Mouse (Mus musculus): ENCODE measurements around the gene 6820408C15Rik.
"Not testable (repeated sequence)": the region's sequence is repeated elsewhere in the genome, so short reads cannot be mapped to it uniquely, and the experiment has no call there.

The 6820408C15Rik gene

GRCm38 (mm10) chr2:152411471-152411870 lies 3.9 kb upstream of the 6820408C15Rik start:
- no peak for DNase-seq (ENCODE audit: low spot score)

- no peak for DNase-seq (ENCODE audit: low spot score)
Measured at GRCm38 (mm10) chr2:152412526-152413157, 2.7 kb upstream of the 6820408C15Rik start.

- no peak for DNase-seq (ENCODE audit: low spot score)
Measured at GRCm38 (mm10) chr2:152413158-152413764, 2.1 kb upstream of the 6820408C15Rik start.

- no peak for DNase-seq (ENCODE audit: low spot score)
Measured at GRCm38 (mm10) chr2:152413765-152414584, 1.4 kb upstream of the 6820408C15Rik start.

- peak; percentile 81 for DNase-seq (ENCODE audit: low spot score)
Measured at GRCm38 (mm10) chr2:152414591-152415165, 709 bp upstream of the 6820408C15Rik start, which contains the start of gene Zcchc3. Gene Zcchc3 (minus strand): TSS chr2:152415027.

GRCm38 (mm10) chr2:152415786-152416185 lies 399 bp downstream of the 6820408C15Rik start:
- no peak for DNase-seq (ENCODE audit: low spot score)

GRCm38 (mm10) chr2:152427493-152427892 lies 12.1 kb downstream of the 6820408C15Rik start:
- DNase-seq (ENCODE audit: low spot score): no peak

GRCm38 (mm10) chr2:152428481-152428880 lies 13.1 kb downstream of the 6820408C15Rik start:
- not testable (repeated sequence) for DNase-seq (ENCODE audit: low spot score)

- DNase-seq (ENCODE audit: low spot score): no peak
Measured at GRCm38 (mm10) chr2:152436405-152436901, 21.1 kb downstream of the 6820408C15Rik start.

- peak; percentile 69 for DNase-seq (ENCODE audit: low spot score)
Measured at GRCm38 (mm10) chr2:152436983-152437860, 21.8 kb downstream of the 6820408C15Rik start.

- DNase-seq (ENCODE audit: low spot score): no peak
Measured at GRCm38 (mm10) chr2:152438963-152439362, 23.6 kb downstream of the 6820408C15Rik start.

- no peak for DNase-seq (ENCODE audit: low spot score)
Measured at GRCm38 (mm10) chr2:152439833-152440232, 24.4 kb downstream of the 6820408C15Rik start.

- no peak for DNase-seq (ENCODE audit: low spot score)
Measured at GRCm38 (mm10) chr2:152442322-152442721, 26.9 kb downstream of the 6820408C15Rik start.

GRCm38 (mm10) chr2:152443281-152443680 lies 27.9 kb downstream of the 6820408C15Rik start:
- no peak for DNase-seq (ENCODE audit: low spot score)

GRCm38 (mm10) chr2:152446642-152447041 lies 31.3 kb downstream of the 6820408C15Rik start:
- no peak for DNase-seq (ENCODE audit: low spot score)

GRCm38 (mm10) chr2:152447461-152447860 lies 32.1 kb downstream of the 6820408C15Rik start:
- no peak for DNase-seq (ENCODE audit: low spot score)

GRCm38 (mm10) chr2:152450241-152450640 lies 34.9 kb downstream of the 6820408C15Rik start:
- peak; percentile 38 for DNase-seq (ENCODE audit: low spot score)

GRCm38 (mm10) chr2:152452101-152452781 lies 36.9 kb downstream of the 6820408C15Rik start:
- no peak for DNase-seq (ENCODE audit: low spot score)

- no peak for DNase-seq (ENCODE audit: low spot score)
Measured at GRCm38 (mm10) chr2:152459241-152459640, 43.9 kb downstream of the 6820408C15Rik start.

- no peak for DNase-seq (ENCODE audit: low spot score)
Measured at GRCm38 (mm10) chr2:152464570-152465150, 49.3 kb downstream of the 6820408C15Rik start, which contains the start of gene Defb23. Gene Defb23 (minus strand): TSS chr2:152464620.

Measured in left cerebral cortex, adult 11 months (tissue).